In the genomic region with DNA sequence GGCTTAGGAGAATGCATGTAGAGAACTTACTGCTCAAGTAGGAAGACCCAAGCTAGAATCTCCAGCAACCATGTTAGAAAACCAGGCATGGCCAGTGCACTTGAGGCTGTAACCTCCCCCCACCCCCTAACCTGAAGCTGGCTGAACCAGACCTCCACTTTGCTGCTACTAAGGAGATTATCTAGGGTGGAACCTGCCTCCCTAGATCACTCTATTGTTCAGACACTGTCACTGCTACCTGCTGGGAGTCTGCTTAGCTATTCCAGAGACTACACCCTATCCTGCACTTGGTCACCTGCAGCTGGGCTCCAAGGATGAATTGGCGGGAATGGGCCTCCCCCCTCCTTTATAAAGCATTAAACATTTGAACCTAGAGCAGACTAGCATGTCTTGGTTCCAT, we compare ENCODE assay signal across 16 mouse cellular contexts.
A peak's percentile ranks its signal among the peaks of the same experiment; 100 is the strongest.
DNase-seq lines count a peak whose midpoint lies in the region.
"Had no signal": no experiment of that assay in that cellular context is flagged by ENCODE, and none has a peak within 500 bp of the region (broad histone marks: within the 10 kb centered on the region; RNA-seq: fewer than 3 reads in every experiment).

No protein-coding gene starts in this region.

- peak; percentile 84 for DNase-seq in heart, adult 11 months
- DNase-seq in heart, adult 9 months (ENCODE audit: low spot score in 2 of 2): no peak
- DNase-seq in R1 (ENCODE audit: low read depth, low spot score): peak; percentile 68
- no peak for DNase-seq in spleen, postnatal 4 days (ENCODE audit: low spot score in 2 of 2)
- no peak for DNase-seq in layer of hippocampus, adult 8-10 months (ENCODE audit: low spot score in 2 of 2)
- DNase-seq: adrenal gland, adult 2 months; adrenal gland, postnatal 10 days; adrenal gland, postnatal 25 days; B cell, adult 2 months; cerebellum, adult 11 months; cerebellum, adult 18-20 months; cerebellum, adult 8-10 months; cerebellum, adult 9-11 months; cerebellum, postnatal 14 days; cerebellum, postnatal 36 days; embryo, embryonic 11 days had no signal

Comparison
In these comparisons a context has a peak if more than half of its experiments do, and no peak if none do; other contexts are left out.
1. DNase-seq: peak in heart, adult 11 months (single experiment) and R1 (single experiment); none in heart, adult 9 months (0 of 2), spleen, postnatal 4 days (0 of 2) and layer of hippocampus, adult 8-10 months (0 of 2).